Mouse (Mus musculus) cerebellum, adult 11-12 months (tissue): Measurements from ENCODE around the gene Vdr.
"Not testable (repeated sequence)": the region's sequence is repeated elsewhere in the genome, so short reads cannot be mapped to it uniquely, and the experiment has no call there.

Experiments used
- DNase-seq: peaks from one replicate; pipeline ENCODE4 v3.0.0; 2022

Vdr gene

GRCm38 (mm10) chr15:97875784-97876183 lies 34.6 kb downstream of the Vdr start:
- no peak for DNase-seq

- no peak for DNase-seq
Measured at GRCm38 (mm10) chr15:97873717-97874116, 36.7 kb downstream of the Vdr start.

GRCm38 (mm10) chr15:97872161-97872560 lies 38.3 kb downstream of the Vdr start:
- no peak for DNase-seq

GRCm38 (mm10) chr15:97871055-97872030 lies 39.1 kb downstream of the Vdr start:
- DNase-seq = no peak

GRCm38 (mm10) chr15:97870116-97870515 lies 40.3 kb downstream of the Vdr start:
- not testable (repeated sequence) for DNase-seq

- no peak for DNase-seq
Measured at GRCm38 (mm10) chr15:97868985-97869384, 41.4 kb downstream of the Vdr start.

GRCm38 (mm10) chr15:97865988-97866387 lies 44.4 kb downstream of the Vdr start:
- no peak for DNase-seq

GRCm38 (mm10) chr15:97865175-97865574 lies 45.3 kb downstream of the Vdr start:
- no peak for DNase-seq

- no peak for DNase-seq
Measured at GRCm38 (mm10) chr15:97864361-97865045, 45.9 kb downstream of the Vdr start.

GRCm38 (mm10) chr15:97863494-97863881 lies 46.9 kb downstream of the Vdr start:
- DNase-seq = no peak

GRCm38 (mm10) chr15:97862881-97863493 lies 47.4 kb downstream of the Vdr start:
- DNase-seq = no peak

- no peak for DNase-seq
Measured at GRCm38 (mm10) chr15:97860353-97860752, 50.1 kb downstream of the Vdr start.

GRCm38 (mm10) chr15:97858431-97858830 lies 52.0 kb downstream of the Vdr start:
- DNase-seq = no peak

GRCm38 (mm10) chr15:97854551-97854950 lies 55.9 kb downstream of the Vdr start:
- no peak for DNase-seq

- DNase-seq = no peak
Measured at GRCm38 (mm10) chr15:97854059-97854458, 56.4 kb downstream of the Vdr start.

- DNase-seq = no peak
Measured at GRCm38 (mm10) chr15:97852291-97852690, 58.1 kb downstream of the Vdr start.

GRCm38 (mm10) chr15:97851011-97851410 lies 59.4 kb downstream of the Vdr start:
- no peak for DNase-seq

GRCm38 (mm10) chr15:97850441-97850840 lies 60.0 kb downstream of the Vdr start:
- no peak for DNase-seq

- peak; percentile 83 for DNase-seq
Measured at GRCm38 (mm10) chr15:97849116-97849911, 61.1 kb downstream of the Vdr start.

GRCm38 (mm10) chr15:97847866-97848265 lies 62.6 kb downstream of the Vdr start:
- DNase-seq = no peak

- DNase-seq = no peak
Measured at GRCm38 (mm10) chr15:97847285-97847684, 63.1 kb downstream of the Vdr start.

- DNase-seq = no peak
Measured at GRCm38 (mm10) chr15:97846121-97846882, 64.1 kb downstream of the Vdr start.
